Mouse (Mus musculus) heart, adult 2 months (tissue): ENCODE measurements at regions not wholly inside any gene's neighbourhood (a gene's known extent, or its start where the extent isn't known, plus 50 kb on each side); places are given as distances from the start of the nearest gene placed in this dataset.

Experiments
- DNase-seq, 2 experiments: peaks; one replicate each; pipeline ENCODE4 v3.0.0; 2021
- H3K27ac ChIP-seq: fragments of 200-600 bp; 2 replicates; pipeline ENCODE4 v1.8.1; 2022
- H3K27me3 ChIP-seq: fragments of 200-500 bp; 2 replicates; pipeline ENCODE4 v1.6.1; 2012; ENCODE audit warnings: mild to moderate bottlenecking, low read length, inconsistent platforms, mixed read lengths; ENCODE audit not compliant: control insufficient read depth, insufficient read depth
- H3K36me3 ChIP-seq: fragments of 200-500 bp; 2 replicates; pipeline ENCODE4 v1.6.1; 2012; ENCODE audit warnings: low read length, inconsistent platforms; ENCODE audit not compliant: control insufficient read depth, insufficient read depth
- H3K4me1 ChIP-seq: fragments of 200-500 bp; 2 replicates; pipeline ENCODE4 v1.6.1; 2011; ENCODE audit warnings: low read length; ENCODE audit not compliant: control insufficient read depth, insufficient read depth
- H3K4me3 ChIP-seq: fragments of 200-600 bp; 2 replicates; pipeline ENCODE4 v1.8.1; 2022
- H3K79me2 ChIP-seq: fragments of 200-500 bp; replicated peaks from 2 replicates; pipeline ENCODE4 v1.6.1; 2012; ENCODE audit warnings: mild to moderate bottlenecking, inconsistent platforms, low read length, moderate library complexity, mixed read lengths; ENCODE audit not compliant: control insufficient read depth, insufficient read depth
- H3K9ac ChIP-seq: fragments of 200-500 bp; 2 replicates; pipeline ENCODE4 v1.6.1; 2012; ENCODE audit warnings: low read depth, mild to moderate bottlenecking, control low read depth, inconsistent platforms, low read length, mixed read lengths
- CTCF ChIP-seq: fragments of 200-600 bp; IDR thresholded peaks from 2 replicates; pipeline ENCODE4 v1.8.1; 2022; ENCODE audit warnings: antibody characterized with exemption, mild to moderate bottlenecking, moderate library complexity
- EP300 ChIP-seq: fragments of 200-500 bp; IDR thresholded peaks from 2 replicates; pipeline ENCODE4 v1.6.1; 2011; ENCODE audit warnings: low read depth, low read length, control low read depth; ENCODE audit not compliant: insufficient read depth
- POLR2A ChIP-seq: fragments of 200-500 bp; IDR thresholded peaks from 2 replicates; pipeline ENCODE4 v1.6.1; 2011; ENCODE audit warnings: mild to moderate bottlenecking, low read depth, low read length, control low read depth; ENCODE audit not compliant: insufficient read depth
- WGBS: fragments of 180-500 bp; shearing (Covaris S2); methylation state at CpG from one replicate; pipeline ENCODE4 v1.1.7; 2018; 5-methylcytosine and 5-hydroxymethylcytosine counted together
- intact Hi-C: fragments of 180-260 bp; cut with DNase I; formaldehyde crosslinking; loops from one replicate; pipeline ENCODE4 v1.15.1; 2025

- Histone ChIP-seq H3K79me2 (no peaks in the 10 kb centered on the region), H3K27ac (no peak overlapping the region), H3K9ac (no peak overlapping the region), H3K4me3 (no peak overlapping the region), H3K27me3 (no peaks in the 10 kb centered on the region), H3K36me3 (no peaks in the 10 kb centered on the region), H3K4me1 (no peaks in the 10 kb centered on the region)
- intact Hi-C loops = no loop called here
- DNase-seq = no peak
- 88% methylated on average over 2 of the region's 2 CpGs for WGBS
- TF ChIP-seq EP300 = no peak
- no peak for TF ChIP-seq POLR2A
- no peak for TF ChIP-seq CTCF
Observed at GRCm38 (mm10) chr13:29073630-29074029, 120.1 kb upstream of the Sox4 start.

- Histone ChIP-seq H3K4me3 (no peak overlapping the region), H3K79me2 (no peaks in the 10 kb centered on the region), H3K27ac (no peak overlapping the region), H3K27me3 (no peaks in the 10 kb centered on the region), H3K36me3 (no peaks in the 10 kb centered on the region), H3K9ac (no peak overlapping the region), H3K4me1 (no peaks in the 10 kb centered on the region; the same call in 1 of the 2 replicates)
- 85% methylated on average over 5 of the region's 5 CpGs for WGBS
- intact Hi-C loops = no loop called here
- no peak for DNase-seq
- no peak for TF ChIP-seq POLR2A
- no peak for TF ChIP-seq CTCF
- no peak for TF ChIP-seq EP300
Observed at GRCm38 (mm10) chr13:29063924-29064323, 110.4 kb upstream of the Sox4 start.

GRCm38 (mm10) chr13:29058685-29059084 is 105.2 kb upstream of the Sox4 start:
- Histone ChIP-seq H3K27me3 (no peaks in the 10 kb centered on the region), H3K4me3 (no peak overlapping the region), H3K9ac (no peak overlapping the region), H3K79me2 (no peaks in the 10 kb centered on the region), H3K4me1 (no peaks in the 10 kb centered on the region; the same call in 1 of the 2 replicates), H3K27ac (peak overlapping the region; percentile 61), H3K36me3 (no peaks in the 10 kb centered on the region)
- DNase-seq = peak in 1 of 2 experiments; percentile 42
- intact Hi-C loops = no loop called here
- 6% methylated on average over 5 of the region's 5 CpGs for WGBS
- TF ChIP-seq POLR2A (no peak), EP300 (no peak), CTCF (no peak)

GRCm38 (mm10) chr13:29049730-29050129 is 96.2 kb upstream of the Sox4 start:
- no peaks in the 10 kb centered on the region for H3K79me2 ChIP-seq
- DNase-seq = no peak
- intact Hi-C loops = no loop called here
- no peak overlapping the region for H3K4me3 ChIP-seq
- 45% methylated on average over 4 of the region's 4 CpGs for WGBS
- no peak overlapping the region for H3K9ac ChIP-seq
- H3K36me3 ChIP-seq = no peaks in the 10 kb centered on the region
- H3K27ac ChIP-seq = no peak overlapping the region
- no peaks in the 10 kb centered on the region for H3K4me1 ChIP-seq
- no peaks in the 10 kb centered on the region for H3K27me3 ChIP-seq
- TF ChIP-seq POLR2A (no peak), CTCF (no peak)

GRCm38 (mm10) chr13:29048990-29049576 is 95.6 kb upstream of the Sox4 start:
- Histone ChIP-seq H3K79me2 (no peaks in the 10 kb centered on the region), H3K4me3 (no peak overlapping the region), H3K4me1 (no peaks in the 10 kb centered on the region), H3K36me3 (no peaks in the 10 kb centered on the region), H3K9ac (no peak overlapping the region), H3K27me3 (no peaks in the 10 kb centered on the region), H3K27ac (no peak overlapping the region)
- no peak for DNase-seq
- TF ChIP-seq CTCF = no peak
- no peak for TF ChIP-seq EP300
- TF ChIP-seq POLR2A = no peak
- intact Hi-C loops = no loop called here
- WGBS = 54% methylated on average over 7 of the region's 7 CpGs

GRCm38 (mm10) chr13:29044655-29045054 is 91.1 kb upstream of the Sox4 start:
- no peaks in the 10 kb centered on the region for H3K27me3 ChIP-seq
- intact Hi-C loops = no loop called here
- no peak overlapping the region for H3K9ac ChIP-seq
- H3K4me3 ChIP-seq = no peak overlapping the region
- WGBS = 39% methylated on average over 4 of the region's 4 CpGs
- DNase-seq = no peak
- H3K79me2 ChIP-seq = no peaks in the 10 kb centered on the region
- H3K4me1 ChIP-seq = no peaks in the 10 kb centered on the region
- no peak overlapping the region for H3K27ac ChIP-seq
- no peaks in the 10 kb centered on the region for H3K36me3 ChIP-seq
- TF ChIP-seq POLR2A (no peak), EP300 (no peak), CTCF (no peak)

GRCm38 (mm10) chr13:29040331-29040730 is 86.8 kb upstream of the Sox4 start:
- intact Hi-C loops = no loop called here
- Histone ChIP-seq H3K79me2 (no peaks in the 10 kb centered on the region), H3K9ac (no peak overlapping the region), H3K4me1 (no peaks in the 10 kb centered on the region), H3K36me3 (no peaks in the 10 kb centered on the region), H3K4me3 (no peak overlapping the region), H3K27ac (no peak overlapping the region), H3K27me3 (no peaks in the 10 kb centered on the region)
- 80% methylated on average over 5 of the region's 5 CpGs for WGBS
- TF ChIP-seq CTCF (no peak), EP300 (no peak), POLR2A (no peak)
- no peak for DNase-seq
